Mouse (Mus musculus) layer of hippocampus, adult 2 months (tissue): ENCODE measurements at regions not wholly inside any gene's neighbourhood (a gene's known extent, or its start where the extent isn't known, plus 50 kb on each side); places are given as distances from the start of the nearest gene placed in this dataset.

Experiments
- DNase-seq, 2 experiments: peaks; one replicate each; pipeline ENCODE4 v3.0.0; 2022; ENCODE audit warnings: low spot score in 2 of 2
- H3K27ac ChIP-seq: fragments of 200-600 bp; 2 replicates; pipeline ENCODE4 v1.8.1; 2022
- H3K4me3 ChIP-seq: fragments of 200-600 bp; 2 replicates; pipeline ENCODE4 v1.8.1; 2022; ENCODE audit warnings: mild to moderate bottlenecking
- CTCF ChIP-seq: fragments of 200-600 bp; conservative IDR thresholded peaks from 2 replicates; pipeline ENCODE4 v1.8.1; 2022; ENCODE audit warnings: antibody characterized with exemption, mild to moderate bottlenecking, moderate library complexity

DNA sequence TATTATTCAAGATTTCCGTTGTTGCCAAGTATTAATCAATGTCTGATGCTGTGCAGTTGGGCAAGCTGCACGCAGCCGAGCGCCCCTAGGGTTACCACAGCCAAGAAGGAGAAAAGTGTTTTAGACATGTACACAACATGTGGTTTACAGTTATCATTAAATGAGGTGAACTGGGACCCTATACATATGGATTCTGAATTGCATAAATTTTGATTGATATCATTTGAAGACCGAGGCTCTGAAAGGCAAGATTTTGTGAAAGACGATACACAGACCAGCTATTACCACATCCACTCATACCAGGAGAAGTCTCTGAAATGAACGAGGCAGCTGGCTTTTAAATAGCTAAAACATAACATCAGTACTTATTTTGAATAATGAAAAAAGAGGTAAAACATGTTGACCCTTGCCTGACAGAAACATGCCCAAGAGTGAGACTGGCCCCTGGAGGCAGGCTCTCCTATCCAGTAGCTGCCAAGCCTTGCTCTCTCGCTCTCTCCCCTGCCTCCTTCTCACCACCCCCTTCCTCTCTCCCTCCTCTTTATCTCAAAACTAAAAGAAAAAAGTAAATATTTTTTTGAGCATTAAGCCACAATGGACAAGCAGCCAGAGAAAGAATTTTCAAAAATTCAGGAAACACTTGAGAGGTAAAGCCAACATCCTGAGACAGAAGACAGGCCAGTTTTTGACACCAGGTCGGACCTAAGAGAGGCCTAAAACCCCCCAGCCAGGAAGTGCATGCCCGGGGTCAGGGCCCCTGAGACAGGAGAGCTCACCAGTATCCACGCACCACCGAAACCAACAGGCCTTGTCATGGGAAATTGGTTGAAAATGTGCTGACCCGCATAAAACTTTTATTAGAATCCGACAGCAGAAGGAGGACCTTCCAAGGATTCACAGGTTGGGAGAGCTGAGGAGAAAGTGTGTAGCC, 342.9 kb upstream of the Mki67 start:
- Histone ChIP-seq H3K27ac (no peak overlapping the region), H3K4me3 (no peak overlapping the region)
- no peak for TF ChIP-seq CTCF
- DNase-seq = no peak

DNA sequence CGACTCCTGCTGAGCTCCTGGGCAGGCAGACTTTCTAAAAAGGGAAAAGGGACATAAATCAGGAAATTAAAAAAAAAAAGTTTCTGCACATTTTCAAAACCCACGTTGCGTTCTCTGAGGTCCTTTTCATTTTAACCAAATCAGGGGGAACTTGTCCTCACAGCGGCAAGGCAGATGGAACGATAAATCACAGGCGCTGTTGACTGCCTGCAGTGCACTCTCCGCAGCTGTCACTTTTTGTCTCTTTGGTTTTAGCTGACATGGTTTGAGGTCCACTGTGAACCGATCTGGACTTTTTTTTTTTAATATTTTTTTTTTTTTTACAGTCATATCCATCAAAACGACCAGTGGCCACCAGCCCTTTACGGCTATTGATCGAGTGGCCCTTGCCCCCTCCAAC, 343.7 kb upstream of the Mki67 start:
- H3K4me3 ChIP-seq = no peak overlapping the region
- no peak for DNase-seq
- TF ChIP-seq CTCF = no peak
- H3K27ac ChIP-seq = no peak overlapping the region; the same call in 1 of the 2 replicates

DNA sequence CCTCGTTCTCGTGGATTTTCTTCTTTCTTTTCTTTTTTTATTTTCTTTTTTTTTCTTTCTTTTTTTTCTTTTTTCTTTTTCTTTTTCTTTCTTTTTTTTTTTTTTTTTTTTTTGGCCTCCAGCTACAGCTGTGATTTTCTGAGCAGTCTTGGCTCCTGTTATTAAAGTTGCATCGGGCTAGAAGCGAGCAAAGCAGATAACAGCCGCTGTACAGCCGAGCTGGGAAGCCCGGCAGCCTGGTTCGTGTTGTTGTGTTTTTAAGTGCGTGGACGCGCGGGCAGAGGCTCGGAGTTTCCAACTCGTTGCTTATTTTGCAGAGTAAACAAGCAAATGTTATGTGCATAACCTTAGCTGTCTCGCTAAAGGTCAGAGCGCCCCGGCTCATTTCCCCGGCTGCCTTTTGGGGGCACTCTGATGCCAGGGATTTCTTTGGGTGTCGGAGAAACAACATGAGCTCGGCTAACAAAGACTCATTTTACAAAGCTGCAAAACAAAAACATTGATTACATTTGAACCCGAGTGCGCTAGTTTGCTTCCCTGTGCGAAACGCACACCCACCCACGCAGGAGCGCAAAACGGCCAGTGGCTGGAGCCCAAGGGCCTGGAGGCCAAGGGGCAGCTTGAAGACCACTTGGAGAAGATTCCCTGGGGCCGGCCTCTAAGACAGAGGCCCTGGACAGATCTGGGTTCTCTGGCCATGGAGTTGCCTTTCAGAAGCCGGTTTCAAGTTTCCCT, 344.3 kb upstream of the Mki67 start:
- TF ChIP-seq CTCF = peak; percentile 74
- H3K27ac ChIP-seq = peak overlapping the region; percentile 89
- H3K4me3 ChIP-seq = peak overlapping the region; percentile 48
- DNase-seq = peak; percentile 58 to 65

DNA sequence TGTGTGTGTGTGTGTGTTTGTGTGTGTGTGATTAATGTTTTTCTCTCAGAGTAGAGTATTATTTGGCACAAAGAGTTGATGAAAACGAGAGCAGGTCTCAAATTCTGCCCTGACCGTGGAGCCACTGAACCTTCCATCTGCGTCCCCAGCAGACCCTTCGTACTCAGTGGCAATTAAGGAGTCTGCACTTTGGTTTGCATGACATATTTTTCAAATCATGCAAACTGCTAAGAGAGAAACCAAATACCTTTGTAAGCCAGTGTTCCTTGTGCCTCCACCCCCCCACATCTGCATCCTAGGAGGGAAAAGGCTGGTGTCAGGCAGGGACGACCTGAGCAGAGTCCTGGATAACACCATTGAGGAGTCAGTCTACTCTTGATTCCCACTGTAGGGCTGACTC, 346.5 kb upstream of the Mki67 start:
- H3K27ac ChIP-seq = no peak overlapping the region
- no peak overlapping the region for H3K4me3 ChIP-seq
- TF ChIP-seq CTCF = no peak
- DNase-seq = no peak

DNA sequence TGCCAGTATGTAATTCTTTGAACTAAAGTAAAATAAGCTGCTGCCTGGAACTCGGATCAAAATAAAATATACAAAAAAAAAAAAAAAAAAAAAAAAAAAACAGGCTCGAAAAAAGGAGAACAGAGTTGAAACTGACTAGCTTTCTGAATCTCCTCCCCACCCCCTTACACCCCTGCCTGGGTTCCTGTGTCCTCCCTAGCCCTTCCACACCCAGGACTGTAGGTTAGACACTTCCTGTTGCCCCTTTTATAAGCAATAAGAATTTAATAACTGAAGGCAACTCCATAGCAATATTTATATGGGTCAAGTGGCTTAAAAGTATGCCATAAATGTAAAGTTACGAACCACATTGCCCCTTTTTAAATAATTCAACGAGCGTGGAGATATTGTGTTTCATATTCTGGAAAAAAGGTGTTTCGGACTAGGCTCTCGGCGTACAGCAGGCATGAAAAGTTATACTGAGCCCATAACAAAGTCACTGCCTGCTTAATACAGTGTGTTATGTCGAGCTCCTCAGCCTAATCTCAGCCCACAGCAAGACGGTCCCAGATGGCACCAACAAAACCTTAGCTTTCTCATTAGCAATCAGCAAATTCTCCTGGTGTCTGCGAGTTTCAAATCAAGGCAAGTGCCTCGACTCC, 349.0 kb upstream of the Mki67 start:
- TF ChIP-seq CTCF = no peak
- H3K27ac ChIP-seq = no peak overlapping the region
- no peak for DNase-seq
- no peak overlapping the region for H3K4me3 ChIP-seq

DNA sequence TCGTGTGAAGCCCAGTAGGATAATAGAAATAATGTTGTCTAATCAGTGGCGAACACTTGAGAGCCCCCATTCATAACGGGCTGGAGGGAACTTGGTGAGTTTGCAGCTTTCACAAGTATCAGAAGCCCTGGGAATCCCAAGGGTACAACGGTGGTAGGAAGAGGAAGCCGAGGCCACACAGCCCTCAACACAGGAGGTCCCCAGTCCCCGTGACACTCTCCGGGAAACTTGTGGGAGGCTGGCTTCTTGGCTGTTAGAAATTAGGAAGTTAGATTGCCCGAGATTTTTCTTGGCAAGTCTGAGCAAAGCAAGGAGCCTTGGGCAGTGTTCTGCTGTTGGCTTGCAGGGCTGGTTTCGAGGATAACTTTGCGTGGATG, 349.5 kb upstream of the Mki67 start:
- TF ChIP-seq CTCF = no peak
- H3K27ac ChIP-seq = no peak overlapping the region
- no peak for DNase-seq
- H3K4me3 ChIP-seq = no peak overlapping the region

DNA sequence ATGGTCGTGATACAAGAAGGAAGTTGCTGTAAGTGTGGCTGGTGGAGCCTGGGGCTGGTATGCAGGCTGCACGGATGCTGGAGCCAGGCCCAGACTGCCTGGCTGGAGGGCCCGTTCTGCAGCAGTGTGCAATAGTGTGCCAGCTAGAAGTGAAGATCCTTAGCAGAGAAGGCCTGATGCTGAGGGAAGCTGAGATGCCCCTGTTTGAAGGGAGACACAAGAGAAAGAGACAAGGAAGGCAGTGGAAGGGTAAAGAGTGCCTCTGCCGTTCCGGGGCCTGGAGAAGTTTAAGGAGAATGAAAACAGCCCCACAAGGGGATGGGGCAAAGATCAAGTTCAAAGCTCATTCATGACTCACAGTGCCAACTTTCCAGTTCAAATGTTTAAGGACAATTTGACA, 354.7 kb upstream of the Mki67 start:
- no peak overlapping the region for H3K4me3 ChIP-seq
- DNase-seq = peak in 1 of 2 experiments; percentile 23
- no peak for TF ChIP-seq CTCF
- H3K27ac ChIP-seq = no peak overlapping the region

DNA sequence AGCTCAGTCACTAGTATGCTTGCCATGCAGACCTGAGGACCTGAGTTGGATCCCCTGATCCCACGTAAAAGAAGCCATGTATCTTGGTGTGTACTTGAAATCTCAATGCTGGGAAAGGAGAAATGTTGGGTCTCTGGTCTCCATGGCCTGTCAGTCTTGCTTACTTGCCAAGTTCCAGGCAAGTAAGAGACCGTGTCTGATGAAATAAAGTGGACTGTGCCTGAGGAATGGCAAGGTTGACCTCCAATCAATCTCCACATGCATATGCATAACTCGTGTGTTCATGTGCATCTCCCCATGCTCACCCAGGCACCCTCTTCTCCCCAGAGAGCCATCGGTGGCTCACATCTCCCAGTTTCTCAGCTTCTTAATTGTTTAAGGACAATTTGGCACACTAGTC, 355.2 kb upstream of the Mki67 start:
- no peak overlapping the region for H3K27ac ChIP-seq
- TF ChIP-seq CTCF = no peak
- no peak overlapping the region for H3K4me3 ChIP-seq
- no peak for DNase-seq

DNA sequence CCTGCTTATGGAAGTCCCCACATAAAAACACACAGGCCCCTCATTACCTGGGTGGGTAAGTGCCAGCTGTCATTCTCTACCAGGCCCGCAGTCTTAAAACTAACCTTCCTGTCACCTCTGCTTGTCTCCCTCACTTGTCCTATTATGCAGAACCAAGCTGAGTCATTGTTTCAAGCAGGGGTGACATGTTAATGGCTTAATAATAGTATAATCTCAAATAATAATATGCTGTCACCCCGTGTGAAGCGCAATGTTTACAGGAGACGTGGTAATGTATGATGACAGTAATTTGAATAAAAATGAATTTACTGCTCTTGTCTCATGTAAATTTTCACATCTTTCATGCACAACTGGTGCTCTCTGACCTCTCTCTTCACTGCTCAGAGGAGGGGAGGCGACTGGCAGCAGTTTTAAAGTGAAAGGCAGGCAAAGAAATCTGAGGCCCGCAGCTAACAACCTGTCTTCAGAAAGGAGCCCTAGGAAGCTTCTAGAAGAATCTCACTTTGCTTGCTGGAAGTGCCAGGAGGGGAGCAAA, 357.2 kb upstream of the Mki67 start:
- no peak overlapping the region for H3K27ac ChIP-seq

DNA sequence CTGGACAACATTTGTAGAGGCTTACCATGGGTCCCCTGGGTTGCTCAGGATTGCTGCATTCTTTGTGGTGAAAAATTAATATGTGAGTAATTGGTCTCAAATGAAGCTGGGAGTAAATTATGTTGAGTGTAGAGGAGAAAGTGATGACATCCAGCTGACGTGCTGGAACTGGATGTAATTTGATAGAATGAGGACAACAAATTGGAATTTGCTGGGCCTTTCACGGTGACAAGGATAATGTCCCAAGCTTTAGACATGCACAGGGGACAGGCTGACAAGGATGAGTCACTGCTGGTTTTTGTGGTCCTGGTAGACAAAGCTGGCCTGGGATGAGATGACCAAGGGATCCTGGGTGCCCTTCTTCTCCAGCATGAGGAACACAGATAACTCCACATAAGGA, 357.9 kb upstream of the Mki67 start:
- H3K4me3 ChIP-seq = no peak overlapping the region
- no peak for TF ChIP-seq CTCF
- DNase-seq = no peak
- no peak overlapping the region for H3K27ac ChIP-seq

More for the DNA sequence above, 357.2 kb upstream of the Mki67 start:
- no peak for TF ChIP-seq CTCF
- DNase-seq = no peak
- no peak overlapping the region for H3K4me3 ChIP-seq

DNA sequence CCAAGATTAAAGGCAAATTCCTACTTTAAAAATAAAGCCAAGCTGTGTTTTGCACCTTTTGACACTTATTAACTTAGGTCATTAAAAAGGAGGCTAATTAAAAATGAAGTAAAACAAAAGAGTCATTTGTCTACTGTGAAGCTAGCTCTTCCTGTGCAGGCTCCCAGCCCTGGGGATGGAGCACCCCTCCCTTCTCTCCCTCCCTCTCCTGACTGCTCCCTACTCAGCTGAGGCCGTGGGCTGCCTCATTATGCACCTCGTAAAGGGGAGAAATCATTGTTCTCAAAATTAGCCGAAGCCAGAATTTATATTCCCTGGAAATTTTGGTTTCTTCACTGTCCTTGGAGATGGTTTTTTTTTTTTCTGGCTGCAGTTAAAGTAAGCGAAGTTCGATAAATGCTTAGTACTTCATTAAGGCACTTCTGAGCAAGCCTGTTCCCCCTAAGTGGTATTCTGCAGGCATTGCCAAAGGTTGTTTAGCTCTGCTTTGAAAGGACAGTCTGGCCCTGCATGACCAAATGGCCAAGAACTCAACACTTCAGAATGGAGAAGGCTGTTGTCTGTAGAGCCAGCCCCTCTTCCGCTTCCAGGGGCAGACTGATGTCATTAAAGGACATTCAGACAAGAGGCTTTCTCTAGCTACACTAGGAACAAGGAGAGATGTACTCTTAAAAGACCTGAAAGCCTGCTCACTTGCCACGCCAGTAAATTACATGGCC, 365.5 kb upstream of the Mki67 start:
- H3K4me3 ChIP-seq = no peak overlapping the region
- DNase-seq = peak in 1 of 2 experiments; percentile 53
- TF ChIP-seq CTCF = no peak
- H3K27ac ChIP-seq = peak overlapping the region; percentile 75

DNA sequence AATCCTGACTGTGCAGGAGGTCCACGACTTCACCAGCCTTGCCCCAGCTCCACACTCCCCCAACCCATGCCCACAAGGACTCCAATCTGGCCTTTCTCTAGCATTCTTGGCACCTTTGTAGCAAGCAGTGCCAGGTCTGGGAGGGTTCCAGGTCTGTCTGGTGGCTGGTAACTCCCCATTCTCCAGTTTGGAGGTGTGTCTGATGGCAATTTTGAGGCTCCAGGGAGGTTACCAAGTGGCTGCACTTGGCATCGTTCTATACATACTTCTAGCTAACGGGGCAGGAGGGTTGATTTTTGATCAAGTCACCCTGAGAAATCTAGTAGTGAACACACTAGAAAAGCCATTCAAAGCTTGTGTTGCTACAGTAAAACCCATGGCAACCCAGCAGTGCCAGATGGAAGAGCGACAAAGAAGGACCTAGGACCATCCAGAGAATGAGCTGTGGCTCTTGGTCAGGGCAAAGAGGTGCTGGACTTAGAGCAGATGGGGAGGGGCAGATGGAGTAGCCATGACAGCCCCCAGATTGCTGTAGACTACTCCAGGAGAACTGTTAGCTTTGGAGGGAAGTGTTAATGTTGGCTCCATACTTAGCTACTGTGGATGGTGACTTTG, 366.2 kb upstream of the Mki67 start:
- peak; percentile 34 to 48 for DNase-seq
- TF ChIP-seq CTCF = no peak
- H3K4me3 ChIP-seq = no peak overlapping the region
- H3K27ac ChIP-seq = peak overlapping the region; percentile 75
